Mouse (Mus musculus) liver, embryonic 13.5 days (tissue): Measurements from ENCODE around the gene Ak4. TPM values are rescaled to one million over a fixed set of nuclear protein-coding genes. Genes with fewer than 3 reads are reported as not detected.
"Not testable (repeated sequence)": the region's sequence is repeated elsewhere in the genome, so short reads cannot be mapped to it uniquely, and the experiment has no call there.

Source experiments
- ATAC-seq: fragments of 200-750 bp; cut with Nextera tagmentation; 2 replicates; pipeline ENCODE4 v1.8.0; 2017; ENCODE audit warnings: low read depth, mild to moderate bottlenecking, moderate number of reproducible peaks, moderate library complexity
- DNase-seq: peaks from one replicate; pipeline ENCODE4 v3.0.0; 2022
- H3K27ac ChIP-seq: fragments of 300-500 bp; sonication (generic); 2 replicates; pipeline ENCODE4 v1.5.1; 2015; ENCODE audit warnings: moderate library complexity, mild to moderate bottlenecking, inconsistent platforms
- H3K27me3 ChIP-seq: fragments of 300-500 bp; sonication (generic); 2 replicates; pipeline ENCODE4 v1.6.1; 2015; ENCODE audit warnings: mild to moderate bottlenecking, inconsistent platforms
- H3K36me3 ChIP-seq: fragments of 300-500 bp; sonication (generic); 2 replicates; pipeline ENCODE4 v1.6.1; 2015; ENCODE audit warnings: mild to moderate bottlenecking, inconsistent platforms
- H3K4me1 ChIP-seq: fragments of 300-500 bp; sonication (generic); replicated peaks from 2 replicates; pipeline ENCODE4 v1.6.1; 2015; ENCODE audit warnings: inconsistent platforms
- H3K4me2 ChIP-seq: fragments of 300-500 bp; sonication (generic); 2 replicates; pipeline ENCODE4 v1.6.1; 2015; ENCODE audit warnings: inconsistent platforms, mild to moderate bottlenecking, moderate library complexity
- H3K4me3 ChIP-seq: fragments of 300-500 bp; sonication (generic); replicated peaks from 2 replicates; pipeline ENCODE4 v1.5.1; 2015; ENCODE audit warnings: mild to moderate bottlenecking, inconsistent platforms
- H3K9ac ChIP-seq: fragments of 300-500 bp; sonication (generic); 2 replicates; pipeline ENCODE4 v1.6.1; 2015; ENCODE audit warnings: mild to moderate bottlenecking, inconsistent platforms
- H3K9me3 ChIP-seq: fragments of 300-500 bp; sonication (generic); replicated peaks from 2 replicates; pipeline ENCODE4 v1.6.1; 2016; ENCODE audit warnings: inconsistent platforms
- WGBS: fragments of 180-500 bp; shearing (Covaris S2); methylation state at CpG from one replicate; pipeline ENCODE4 v1.1.7; 2015; ENCODE audit not compliant: insufficient replicate concordance; 5-methylcytosine and 5-hydroxymethylcytosine counted together
- polyA plus RNA-seq: library from polyadenylated mRNA; unstranded; fragments of >200 nt; fragmentation: Nextera tagmentation; extraction: Ambion mirVana; gene quantifications from 2 replicates; pipeline ENCODE4 v1.2.1, GENCODE M21; 2015

The Ak4 gene
- polyA plus RNA-seq, 1 experiment from 2014 or later = 7.1 TPM

GRCm38 (mm10) chr4:101445660-101446059 is 26.6 kb downstream of the Ak4 start:
- WGBS = 72% methylated on average over 4 of the region's 4 CpGs
- Histone ChIP-seq H3K27ac (no peak overlapping the region), H3K4me3 (no peak overlapping the region), H3K4me1 (no peaks in the 10 kb centered on the region), H3K4me2 (no peak overlapping the region), H3K36me3 (no peaks in the 10 kb centered on the region), H3K9me3 (no peaks in the 10 kb centered on the region), H3K9ac (no peak overlapping the region), H3K27me3 (no peaks in the 10 kb centered on the region)
- ATAC-seq (no peak), DNase-seq (no peak)

GRCm38 (mm10) chr4:101446606-101447005 is 27.5 kb downstream of the Ak4 start:
- H3K27me3 ChIP-seq, DNase-seq, H3K9me3 ChIP-seq, H3K36me3 ChIP-seq, H3K27ac ChIP-seq, H3K9ac ChIP-seq, H3K4me3 ChIP-seq, H3K4me1 ChIP-seq, ATAC-seq, H3K4me2 ChIP-seq: not testable (repeated sequence)
- WGBS = 81% methylated on average over 9 of the region's 9 CpGs

GRCm38 (mm10) chr4:101448701-101449100 is 29.6 kb downstream of the Ak4 start:
- no peak overlapping the region for H3K4me2 ChIP-seq
- no peak overlapping the region for H3K4me3 ChIP-seq
- ATAC-seq (no peak), DNase-seq (no peak)
- H3K4me1 ChIP-seq = no peaks in the 10 kb centered on the region
- 71% methylated on average over 8 of the region's 8 CpGs for WGBS
- H3K9me3 ChIP-seq = no peaks in the 10 kb centered on the region
- no peaks in the 10 kb centered on the region for H3K36me3 ChIP-seq
- H3K27ac ChIP-seq = no peak overlapping the region
- no peak overlapping the region for H3K9ac ChIP-seq
- no peaks in the 10 kb centered on the region for H3K27me3 ChIP-seq

GRCm38 (mm10) chr4:101449344-101449743 is 30.3 kb downstream of the Ak4 start:
- H3K27ac ChIP-seq = no peak overlapping the region
- DNase-seq = no peak

GRCm38 (mm10) chr4:101450150-101450780 is 31.2 kb downstream of the Ak4 start:
- Histone ChIP-seq H3K4me3 (no peak overlapping the region), H3K9me3 (no peaks in the 10 kb centered on the region), H3K36me3 (no peaks in the 10 kb centered on the region), H3K27me3 (no peaks in the 10 kb centered on the region), H3K27ac (no peak overlapping the region), H3K4me1 (no peaks in the 10 kb centered on the region), H3K9ac (no peak overlapping the region), H3K4me2 (no peak overlapping the region)
- no peak for ATAC-seq
- 82% methylated on average over 20 of the region's 20 CpGs for WGBS
- no peak for DNase-seq

More at GRCm38 (mm10) chr4:101449344-101449743, 30.3 kb downstream of the Ak4 start:
- Histone ChIP-seq H3K9ac (no peak overlapping the region), H3K36me3 (no peaks in the 10 kb centered on the region), H3K4me3 (no peak overlapping the region), H3K27me3 (no peaks in the 10 kb centered on the region), H3K4me1 (no peaks in the 10 kb centered on the region), H3K9me3 (no peaks in the 10 kb centered on the region), H3K4me2 (no peak overlapping the region)
- 74% methylated on average over 7 of the region's 7 CpGs for WGBS
- no peak for ATAC-seq

GRCm38 (mm10) chr4:101451089-101451488 is 32.0 kb downstream of the Ak4 start:
- Histone ChIP-seq H3K36me3 (no peaks in the 10 kb centered on the region), H3K9ac (no peak overlapping the region), H3K27ac (no peak overlapping the region), H3K9me3 (no peaks in the 10 kb centered on the region), H3K4me1 (no peaks in the 10 kb centered on the region), H3K4me2 (no peak overlapping the region), H3K4me3 (no peak overlapping the region), H3K27me3 (no peaks in the 10 kb centered on the region)
- ATAC-seq = no peak
- DNase-seq = no peak
- WGBS = 57% methylated on average over 4 of the region's 4 CpGs

- Histone ChIP-seq H3K4me3 (no peak overlapping the region), H3K27me3 (no peaks in the 10 kb centered on the region), H3K36me3 (no peaks in the 10 kb centered on the region), H3K27ac (no peak overlapping the region), H3K4me2 (no peak overlapping the region), H3K4me1 (no peaks in the 10 kb centered on the region; the same call in 1 of the 2 replicates), H3K9me3 (no peaks in the 10 kb centered on the region), H3K9ac (no peak overlapping the region)
- no peak for ATAC-seq
- 76% methylated on average over 9 of the region's 9 CpGs for WGBS
- DNase-seq = no peak
Observed at GRCm38 (mm10) chr4:101452829-101453228, 33.8 kb downstream of the Ak4 start.

- no peak for DNase-seq
- WGBS = 82% methylated on average over 8 of the region's 8 CpGs
- no peaks in the 10 kb centered on the region for H3K9me3 ChIP-seq
Observed at GRCm38 (mm10) chr4:101457176-101457575, 38.1 kb downstream of the Ak4 start.

GRCm38 (mm10) chr4:101458341-101458740 is 39.3 kb downstream of the Ak4 start:
- Histone ChIP-seq H3K9me3 (no peaks in the 10 kb centered on the region), H3K4me1 (no peaks in the 10 kb centered on the region; the same call in 1 of the 2 replicates), H3K27ac (no peak overlapping the region), H3K4me3 (no peak overlapping the region), H3K36me3 (no peaks in the 10 kb centered on the region), H3K4me2 (no peak overlapping the region), H3K9ac (no peak overlapping the region), H3K27me3 (no peaks in the 10 kb centered on the region)
- WGBS = 29% methylated on average over 2 of the region's 2 CpGs
- ATAC-seq (no peak), DNase-seq (peak; percentile 17)

More at GRCm38 (mm10) chr4:101457176-101457575, 38.1 kb downstream of the Ak4 start:
- Histone ChIP-seq H3K36me3 (no peaks in the 10 kb centered on the region), H3K4me3 (no peak overlapping the region), H3K4me1 (no peaks in the 10 kb centered on the region; the same call in 1 of the 2 replicates), H3K27me3 (no peaks in the 10 kb centered on the region), H3K27ac (no peak overlapping the region), H3K4me2 (no peak overlapping the region), H3K9ac (no peak overlapping the region)
- no peak for ATAC-seq

GRCm38 (mm10) chr4:101459358-101459757 is 40.3 kb downstream of the Ak4 start:
- no peaks in the 10 kb centered on the region for H3K27me3 ChIP-seq
- H3K4me2 ChIP-seq = no peak overlapping the region
- no peak overlapping the region for H3K27ac ChIP-seq
- DNase-seq (no peak), ATAC-seq (no peak)
- no peaks in the 10 kb centered on the region; the same call in 1 of the 2 replicates for H3K4me1 ChIP-seq
- H3K9me3 ChIP-seq = no peaks in the 10 kb centered on the region
- WGBS = 77% methylated on average over 4 of the region's 4 CpGs
- H3K36me3 ChIP-seq = no peaks in the 10 kb centered on the region
- H3K4me3 ChIP-seq = no peak overlapping the region
- H3K9ac ChIP-seq = no peak overlapping the region

GRCm38 (mm10) chr4:101460114-101460513 is 41.0 kb downstream of the Ak4 start:
- DNase-seq (no peak), ATAC-seq (no peak)
- Histone ChIP-seq H3K36me3 (no peaks in the 10 kb centered on the region), H3K4me1 (no peaks in the 10 kb centered on the region; the same call in 1 of the 2 replicates), H3K27ac (no peak overlapping the region), H3K9me3 (no peaks in the 10 kb centered on the region), H3K4me3 (no peak overlapping the region), H3K27me3 (no peaks in the 10 kb centered on the region), H3K9ac (no peak overlapping the region), H3K4me2 (no peak overlapping the region)
- 56% methylated on average over 1 of the region's 1 CpGs for WGBS

GRCm38 (mm10) chr4:101462065-101462464 is 43.0 kb downstream of the Ak4 start:
- H3K27me3 ChIP-seq = no peaks in the 10 kb centered on the region
- H3K36me3 ChIP-seq = no peaks in the 10 kb centered on the region
- H3K4me1 ChIP-seq = no peaks in the 10 kb centered on the region
- 69% methylated on average over 2 of the region's 2 CpGs for WGBS
- no peak for DNase-seq
- H3K27ac ChIP-seq = no peak overlapping the region
- no peak overlapping the region for H3K4me3 ChIP-seq
- ATAC-seq = no peak
- no peak overlapping the region for H3K4me2 ChIP-seq
- H3K9me3 ChIP-seq = no peaks in the 10 kb centered on the region
- no peak overlapping the region for H3K9ac ChIP-seq
